Mouse (Mus musculus) ES-E14 (cell line): ENCODE results near the gene Nectin1.

ENCODE experiments used
- CHD2 ChIP-seq: IDR thresholded peaks from 2 replicates; pipeline ENCODE4 v1.6.1; 2014; ENCODE audit warnings: mild to moderate bottlenecking, low read depth, low read length, inconsistent platforms
- HCFC1 ChIP-seq: IDR thresholded peaks from 2 replicates; pipeline ENCODE4 v1.6.1; 2012; ENCODE audit warnings: low read length, inconsistent platforms, borderline replicate concordance; ENCODE audit not compliant: insufficient read depth
- MAFK ChIP-seq: IDR thresholded peaks from 2 replicates; pipeline ENCODE4 v1.6.1; 2014; ENCODE audit warnings: mild to moderate bottlenecking, low read depth, low read length, inconsistent platforms; ENCODE audit not compliant: insufficient read depth
- ZC3H11A ChIP-seq: IDR thresholded peaks from 2 replicates; pipeline ENCODE4 v1.6.1; 2012; ENCODE audit warnings: low read depth, mild to moderate bottlenecking, inconsistent platforms, low read length, borderline replicate concordance
- ZNF384 ChIP-seq: IDR thresholded peaks from 2 replicates; pipeline ENCODE4 v1.6.1; 2012; ENCODE audit warnings: low read depth, low read length, inconsistent platforms

GRCm38 (mm10) chr9:43827593-43827992, 83.8 kb downstream of the Nectin1 start:
- TF ChIP-seq CHD2 (no peak), ZC3H11A (no peak), HCFC1 (no peak), MAFK (no peak), ZNF384 (no peak)
